In genomic region chr13:37462049-37462702, GRCm38 (mm10) we compare ENCODE assay signal across 10 mouse cellular contexts.
DNase-seq lines count a peak whose midpoint lies in the region; ATAC-seq and TF ChIP-seq lines count a peak whose summit lies in the region.
"Had no signal": no experiment of that assay in that cellular context is flagged by ENCODE, and none has a peak within 500 bp of the region (broad histone marks: within the 10 kb centered on the region; RNA-seq: fewer than 3 reads in every experiment).

No protein-coding gene starts in this region.

- H3K4me1 ChIP-seq in hindbrain, embryonic 11.5 days (replicated peaks; ENCODE audit: control insufficient read depth, insufficient read depth, low read length), result no peaks in the 10 kb centered on the region

- no peak overlapping the region for H3K9ac ChIP-seq in hindbrain, embryonic 11.5 days (ENCODE audit: low read depth, low read length)
- H3K9ac ChIP-seq: forebrain, embryonic 13.5 days had no signal

- intact Hi-C loops in heart, postnatal 25 days (cut with DNase I), result loop anchor here (5.0 kb wide), 1 partner anchor 160 kb away; no protein-coding TSS in a partner anchor

- H3K79me2 ChIP-seq in macrophage (ENCODE audit: inconsistent target), result no peaks in the 10 kb centered on the region

- TF ChIP-seq CTCF in layer of hippocampus, adult 2 months (conservative IDR thresholded peaks at IDR 0.05), result no peak

- H3K4me3 ChIP-seq in layer of hippocampus, adult 2 months, result no peak overlapping the region
- H3K4me3 ChIP-seq in macrophage (ENCODE audit: inconsistent target), result no peak overlapping the region
- H3K4me3 ChIP-seq in hindbrain, embryonic 11.5 days (ENCODE audit: low read depth, low read length), result no peak overlapping the region
- H3K4me3 ChIP-seq: forebrain, embryonic 13.5 days had no signal

- no peaks in the 10 kb centered on the region for H3K27me3 ChIP-seq in hindbrain, embryonic 11.5 days (ENCODE audit: control insufficient read depth, insufficient read depth, low read length)

- H3K9me3 ChIP-seq in hindbrain, embryonic 11.5 days (ENCODE audit: control insufficient read depth, low read length), result no peaks in the 10 kb centered on the region
- H3K9me3 ChIP-seq: forebrain, embryonic 13.5 days had no signal

- peak; percentile 48 for DNase-seq in layer of hippocampus, adult 11-12 months (ENCODE audit: low spot score)
- DNase-seq in layer of hippocampus, adult 2 months (ENCODE audit: low spot score in 2 of 2), result no peak
- DNase-seq in adrenal gland, postnatal 14 days, result peak; percentile 87
- peak; percentile 37 for DNase-seq in heart, postnatal 25 days (ENCODE audit: low spot score)
- DNase-seq in spleen, adult 12 weeks (ENCODE audit: low spot score), result no peak
- DNase-seq in kidney, postnatal 36 days, result no peak
- DNase-seq in hindbrain, embryonic 11.5 days (ENCODE audit: low spot score), result no peak

- no peak for ATAC-seq in hindbrain, embryonic 11.5 days (ENCODE audit: low FRiP score)
- ATAC-seq: activated CD4-positive, CD25-positive, alpha-beta regulatory T cell, adult 4 months; forebrain, embryonic 13.5 days had no signal

- WGBS in macrophage (ENCODE audit: missing documents), result 27% methylated on average over 12 of the region's 12 CpGs
- WGBS in hindbrain, embryonic 11.5 days, result 92% methylated on average over 12 of the region's 12 CpGs

- H3K36me3 ChIP-seq in macrophage (ENCODE audit: inconsistent target), result no peaks in the 10 kb centered on the region
- H3K36me3 ChIP-seq in hindbrain, embryonic 11.5 days (ENCODE audit: control insufficient read depth, insufficient read depth, low read length), result no peaks in the 10 kb centered on the region

- H3K4me2 ChIP-seq in hindbrain, embryonic 11.5 days (replicated peaks; ENCODE audit: low read depth, low read length), result no peak overlapping the region
- H3K4me2 ChIP-seq: forebrain, embryonic 13.5 days had no signal

- H3K27ac ChIP-seq in layer of hippocampus, adult 2 months, result no peak overlapping the region; the same call in 1 of the 2 replicates
- H3K27ac ChIP-seq in macrophage, result peak overlapping the region; percentile 91
- H3K27ac ChIP-seq in hindbrain, embryonic 11.5 days (ENCODE audit: low read depth, low read length), result no peak overlapping the region
- H3K27ac ChIP-seq: forebrain, embryonic 13.5 days had no signal

Comparison
In these comparisons a context has a peak if more than half of its experiments do, and no peak if none do; other contexts are left out.
1. DNase-seq: peak in layer of hippocampus, adult 11-12 months (single experiment), adrenal gland, postnatal 14 days (single experiment) and heart, postnatal 25 days (single experiment); none in layer of hippocampus, adult 2 months (0 of 2), spleen, adult 12 weeks (single experiment), kidney, postnatal 36 days (0 of 2) and hindbrain, embryonic 11.5 days (single experiment).